Mouse (Mus musculus) layer of hippocampus, adult 2 months (tissue): ENCODE data around the gene Kcnip2. TPM values are rescaled to one million over a fixed set of nuclear protein-coding genes. Genes with fewer than 3 reads are reported as not detected.

Experiments used
- DNase-seq, 2 experiments: peaks; one replicate each; pipeline ENCODE4 v3.0.0; 2022; ENCODE audit warnings: low spot score in 2 of 2
- H3K27ac ChIP-seq: fragments of 200-600 bp; 2 replicates; pipeline ENCODE4 v1.8.1; 2022
- H3K4me3 ChIP-seq: fragments of 200-600 bp; 2 replicates; pipeline ENCODE4 v1.8.1; 2022; ENCODE audit warnings: mild to moderate bottlenecking
- CTCF ChIP-seq: fragments of 200-600 bp; conservative IDR thresholded peaks from 2 replicates; pipeline ENCODE4 v1.8.1; 2022; ENCODE audit warnings: antibody characterized with exemption, mild to moderate bottlenecking, moderate library complexity
- total RNA-seq, 2 experiments: library from RNA; stranded (reverse); gene quantifications; 2 replicates each; pipeline ENCODE4 v1.2.3; 2021

The Kcnip2 gene
- total RNA-seq, 2 experiments from 2014 or later, result 212 to 222 TPM

GRCm38 (mm10) chr19:45783933-45784576 lies 31.8 kb downstream of the Kcnip2 start:
- no peak for DNase-seq
- Histone ChIP-seq H3K27ac (peak overlapping the region; percentile 83), H3K4me3 (peak overlapping the region; percentile 56)
- no peak for TF ChIP-seq CTCF

GRCm38 (mm10) chr19:45783181-45783932 lies 32.5 kb downstream of the Kcnip2 start, which contains the start of gene Mgea5:
Gene Mgea5 (minus strand): TSS chr19:45783837.
- DNase-seq, result peak; percentile 98 to 99
- no peak for TF ChIP-seq CTCF
- H3K27ac ChIP-seq, result peak within 1 kb of the TSS; percentile 100
- H3K4me3 ChIP-seq, result peak within 1 kb of the TSS; percentile 98

DNA sequence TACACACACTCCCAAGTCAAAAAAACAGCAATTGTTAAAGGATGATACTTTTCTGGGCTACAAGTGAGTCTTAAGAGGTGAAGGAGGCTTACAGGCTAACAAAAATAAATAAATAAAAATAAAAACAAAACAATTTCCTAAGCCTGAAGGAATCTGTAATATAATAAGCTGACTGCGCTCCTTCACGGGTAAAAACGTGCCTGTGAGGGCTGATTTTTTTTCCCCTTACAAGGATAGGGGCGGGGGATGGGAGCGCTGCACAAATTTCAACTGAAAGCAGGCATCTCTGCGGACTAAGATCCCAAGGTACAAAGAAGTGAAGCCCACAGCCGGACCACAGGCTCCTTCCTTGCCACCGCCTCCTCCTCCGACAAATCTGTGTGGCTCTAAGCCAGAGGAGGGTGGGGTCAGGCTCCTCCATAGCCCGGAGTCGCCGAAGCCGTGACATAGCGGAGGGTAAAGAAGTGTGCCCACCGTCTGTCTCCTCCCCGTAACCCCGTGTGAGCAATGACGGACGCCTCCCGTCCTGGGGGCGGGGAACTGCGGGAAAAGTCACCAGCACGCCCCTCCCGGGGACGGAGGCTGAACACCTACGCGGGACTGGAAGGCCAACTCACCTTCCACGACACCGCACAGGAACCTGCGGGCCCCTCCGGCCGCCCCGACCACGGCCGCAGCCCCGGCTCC lies 33.4 kb downstream of the Kcnip2 start:
- H3K27ac ChIP-seq, result peak overlapping the region; percentile 100
- no peak for TF ChIP-seq CTCF

DNA sequence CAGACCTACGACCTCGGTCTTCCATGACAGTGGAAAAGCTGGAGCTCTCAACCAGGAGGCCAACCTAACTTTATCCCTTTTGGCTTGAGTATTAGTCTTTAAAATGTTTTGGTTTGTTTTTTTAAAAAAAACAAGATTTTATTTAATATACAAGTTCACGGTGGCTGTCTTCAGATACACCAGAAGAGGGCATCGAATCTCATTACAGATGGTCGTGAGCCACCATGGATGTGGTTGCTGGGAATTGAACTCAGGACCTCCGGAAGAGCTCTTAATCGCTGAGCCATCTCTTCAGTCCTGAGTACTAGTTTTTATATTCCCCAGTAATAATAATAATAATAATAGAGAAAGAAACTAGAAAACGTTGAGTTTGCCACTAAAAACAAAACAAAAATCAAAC lies 34.2 kb downstream of the Kcnip2 start:
- Histone ChIP-seq H3K4me3 (peak overlapping the region; percentile 98), H3K27ac (peak overlapping the region; percentile 100; the same call in 1 of the 2 replicates)
- DNase-seq, result no peak
- TF ChIP-seq CTCF, result peak; percentile 53

More for the DNA sequence above, 33.4 kb downstream of the Kcnip2 start:
- H3K4me3 ChIP-seq, result peak overlapping the region; percentile 98
- DNase-seq, result peak; percentile 49 to 57

DNA sequence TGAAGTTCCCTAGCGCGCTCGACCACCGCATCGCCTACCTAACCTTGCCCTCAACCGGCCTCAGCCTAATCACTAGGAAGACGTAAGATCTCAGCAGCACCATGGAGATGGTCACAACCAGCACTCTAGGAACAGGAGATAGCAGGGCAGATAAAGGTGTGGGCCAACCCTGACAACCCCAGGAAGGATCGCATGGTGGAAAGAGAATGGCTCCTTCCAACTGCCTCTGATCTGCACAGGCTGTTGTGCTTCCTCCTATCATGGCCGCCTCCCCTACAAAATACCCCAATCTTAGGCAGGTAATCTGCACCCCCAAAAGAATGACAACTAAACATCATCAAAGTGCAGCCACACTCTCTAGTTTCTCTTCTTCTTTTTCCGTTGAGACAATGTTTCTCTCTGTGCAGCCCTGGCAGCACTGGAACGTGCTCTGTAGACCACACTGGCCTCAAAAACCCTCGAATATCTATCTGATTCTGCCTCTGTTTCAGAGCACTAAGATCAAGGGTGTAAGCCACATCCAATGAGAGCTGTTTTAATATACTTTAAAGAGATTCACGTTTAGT lies 35.4 kb downstream of the Kcnip2 start:
- peak overlapping the region; percentile 98 for H3K4me3 ChIP-seq

DNA sequence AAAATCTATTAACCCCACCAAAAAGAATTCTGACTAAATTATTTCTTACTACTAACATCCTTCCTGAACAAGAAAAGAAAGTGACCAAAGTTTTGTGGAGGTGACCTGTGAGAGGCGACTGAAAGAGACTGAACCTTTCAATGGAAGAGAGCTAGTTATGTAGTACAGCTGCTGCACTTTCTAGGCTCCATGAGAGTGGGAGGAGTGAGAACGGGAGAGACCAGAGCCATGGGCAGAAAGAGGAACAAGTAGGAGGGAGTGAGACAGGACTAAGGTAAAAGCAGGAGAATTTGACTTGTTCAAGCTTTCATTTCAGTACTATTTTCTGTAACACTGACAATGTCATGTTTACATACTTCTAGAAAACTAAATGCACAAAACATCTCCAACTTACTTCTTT lies 40.4 kb downstream of the Kcnip2 start:
- Histone ChIP-seq H3K4me3 (no peak overlapping the region), H3K27ac (no peak overlapping the region)
- no peak for DNase-seq
- TF ChIP-seq CTCF, result no peak

More for the DNA sequence above, 35.4 kb downstream of the Kcnip2 start:
- no peak for TF ChIP-seq CTCF
- DNase-seq, result no peak
- no peak overlapping the region for H3K27ac ChIP-seq

- no peak for TF ChIP-seq CTCF
- Histone ChIP-seq H3K27ac (no peak overlapping the region), H3K4me3 (no peak overlapping the region)
- no peak for DNase-seq
These were observed 44.4 kb downstream of the Kcnip2 start for GRCm38 (mm10) chr19:45771501-45771900.

GRCm38 (mm10) chr19:45760810-45761209 lies 55.1 kb downstream of the Kcnip2 start:
- TF ChIP-seq CTCF, result no peak
- DNase-seq, result no peak
- Histone ChIP-seq H3K27ac (no peak overlapping the region), H3K4me3 (no peak overlapping the region)

DNA sequence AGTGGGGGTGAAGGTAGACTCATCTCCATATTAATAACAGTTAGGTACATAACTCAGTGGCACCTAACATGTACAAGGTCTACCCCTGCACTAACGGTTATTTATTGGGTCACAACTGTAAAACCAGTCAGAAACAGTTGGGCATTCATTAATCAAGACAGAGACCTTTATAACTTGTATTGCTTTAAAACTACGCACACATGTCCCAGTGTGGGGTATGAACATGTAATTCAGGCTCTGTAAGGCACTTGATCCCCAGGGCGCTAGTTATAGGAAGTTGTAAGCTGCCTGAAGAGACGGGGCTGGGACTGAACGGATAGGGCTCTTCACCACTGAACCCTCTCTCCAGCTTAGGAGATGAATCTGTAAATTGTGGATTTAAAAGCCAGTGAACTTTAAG lies 57.2 kb downstream of the Kcnip2 start:
- Histone ChIP-seq H3K4me3 (no peak overlapping the region), H3K27ac (no peak overlapping the region)
- DNase-seq, result no peak
- no peak for TF ChIP-seq CTCF

DNA sequence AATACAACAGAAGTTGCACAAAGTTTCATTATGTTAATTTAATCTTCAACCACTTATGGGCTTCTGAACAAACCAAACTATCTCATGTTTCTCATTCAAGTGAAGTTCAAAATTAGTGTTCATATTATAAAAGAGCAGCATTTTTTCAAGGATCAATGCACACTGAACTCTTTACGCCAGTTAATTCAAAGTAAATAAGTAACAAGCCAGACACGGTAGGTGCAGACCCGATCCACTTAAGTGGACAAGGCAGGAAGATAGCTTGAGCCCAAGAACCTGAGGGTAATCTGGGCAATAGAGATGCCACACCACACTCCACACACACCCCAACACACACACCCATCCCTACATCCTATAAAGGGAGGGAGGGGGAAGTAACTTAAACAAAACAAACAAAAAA lies 62.3 kb downstream of the Kcnip2 start:
- no peak overlapping the region for H3K4me3 ChIP-seq
- DNase-seq, result no peak
- TF ChIP-seq CTCF, result no peak
- no peak overlapping the region for H3K27ac ChIP-seq

DNA sequence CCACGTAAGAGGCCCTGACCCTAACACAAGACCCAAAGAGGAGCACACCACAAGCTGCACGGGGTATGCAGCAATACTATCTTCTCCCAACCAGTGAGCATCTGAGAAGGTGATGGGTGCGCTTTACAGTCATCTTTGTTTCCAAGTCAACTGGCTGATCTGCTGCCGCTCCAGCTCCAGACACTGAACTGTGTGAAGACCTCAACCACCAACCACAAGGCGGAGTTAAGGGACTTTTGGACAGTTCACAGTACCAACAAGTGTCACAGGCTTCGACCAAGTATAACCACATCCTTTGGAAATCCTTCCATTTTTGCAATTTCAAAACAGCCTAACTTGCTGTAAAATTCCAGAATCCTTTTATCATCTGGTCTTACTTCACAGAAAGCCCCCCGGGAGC lies 64.0 kb downstream of the Kcnip2 start:
- no peak for DNase-seq
- no peak for TF ChIP-seq CTCF
- Histone ChIP-seq H3K4me3 (no peak overlapping the region), H3K27ac (no peak overlapping the region)

DNA sequence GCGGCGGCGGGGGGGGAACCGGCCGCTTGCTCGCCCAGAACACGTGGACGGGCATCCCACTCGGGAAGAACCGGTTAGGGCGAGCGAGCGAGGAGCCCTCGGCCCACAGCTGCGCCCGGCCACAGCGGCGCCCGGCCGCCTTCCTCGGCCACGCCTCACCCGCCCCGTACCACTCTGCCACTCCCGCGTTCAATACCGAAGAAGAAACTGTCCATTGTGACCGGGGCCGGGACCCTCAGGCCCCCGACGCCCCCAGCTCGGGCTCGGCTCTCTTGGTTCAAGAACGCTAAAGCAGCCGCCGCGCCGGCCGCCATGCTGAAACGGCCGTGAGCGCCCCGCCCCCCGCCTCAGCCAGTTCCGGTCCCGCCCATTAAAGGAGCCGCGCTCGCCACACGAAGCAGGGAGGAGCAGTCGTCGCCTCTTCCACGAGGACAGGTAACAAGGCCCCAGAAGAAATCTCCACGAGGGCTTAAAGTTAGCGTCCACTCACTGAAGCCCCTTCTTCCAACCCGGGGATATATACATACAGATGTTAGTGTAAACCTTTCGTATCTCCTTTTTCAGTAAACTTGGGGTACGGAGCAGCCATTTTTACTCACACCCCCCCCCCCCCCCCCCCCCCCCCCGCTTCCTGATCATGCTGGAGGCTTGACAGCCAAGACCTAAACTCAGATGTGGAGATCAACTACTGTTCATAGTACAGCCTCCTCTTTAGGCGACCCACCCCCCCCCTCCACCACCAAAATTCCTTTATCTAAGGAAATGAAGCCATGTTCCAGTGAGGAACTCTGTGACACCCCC lies 66.4 kb downstream of the Kcnip2 start, which contains the start of gene Npm3:
Gene Npm3, minus strand, starts transcription at position 349 of the 801 bp plus-strand sequence.
- peak; percentile 71 to 79 for DNase-seq
- H3K4me3 ChIP-seq, result peak within 1 kb of the TSS; percentile 87
- peak within 1 kb of the TSS; percentile 72 for H3K27ac ChIP-seq
- TF ChIP-seq CTCF, result no peak
